Mouse (Mus musculus): ENCODE data around the gene Rbm15b.

Rbm15b gene

GRCm38 (mm10) chr9:106884996-106885900 is 2.0 kb downstream of the Rbm15b start:
- peak; percentile 58 for DNase-seq (ENCODE audit: extremely low spot score)

DNA sequence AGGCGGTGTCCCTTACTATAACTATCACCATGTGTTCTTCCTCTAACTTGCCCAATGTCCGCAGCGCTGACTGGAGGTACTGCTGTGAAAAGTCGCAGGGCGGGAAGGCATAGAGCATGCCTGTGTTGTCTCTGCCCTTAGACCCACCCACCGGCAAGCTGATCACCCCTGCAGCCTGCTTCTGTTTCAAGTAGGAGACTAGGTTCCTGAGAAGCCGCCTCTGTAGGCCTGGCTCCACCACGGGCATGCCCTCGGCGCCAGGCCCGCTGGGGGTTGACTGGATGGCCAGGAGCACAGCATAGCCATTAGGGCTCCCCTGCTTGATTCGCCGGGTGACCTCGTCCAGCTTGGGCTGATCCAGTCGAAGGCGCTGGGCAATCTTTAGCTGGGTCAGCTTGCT is 2.9 kb downstream of the Rbm15b start:
- no peak for DNase-seq (ENCODE audit: extremely low spot score)

- DNase-seq (ENCODE audit: extremely low spot score): no peak
These were observed 4.1 kb downstream of the Rbm15b start for GRCm38 (mm10) chr9:106883085-106883484.

DNA sequence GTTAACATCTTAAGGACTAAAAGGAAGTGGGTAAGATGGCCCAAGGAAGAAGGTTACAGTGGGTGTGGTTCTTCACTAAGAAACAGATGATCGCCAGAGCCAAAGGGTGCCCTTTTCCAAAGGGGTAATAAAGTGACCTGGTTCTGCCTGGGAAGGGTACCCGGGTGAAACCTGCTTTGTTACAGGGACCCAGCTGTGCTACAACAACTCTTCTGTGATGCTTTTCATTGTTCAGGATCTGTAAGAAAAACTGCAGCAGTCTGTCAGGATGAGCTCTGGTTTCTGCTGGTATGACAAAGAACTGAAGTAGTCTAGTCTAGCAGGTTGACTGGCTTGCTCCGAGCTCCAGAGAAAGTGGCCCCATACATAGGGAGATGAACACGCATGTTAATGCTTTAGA is 5.1 kb downstream of the Rbm15b start:
- no peak for DNase-seq (ENCODE audit: extremely low spot score)

GRCm38 (mm10) chr9:106881071-106881755 is 6.0 kb downstream of the Rbm15b start:
- DNase-seq (ENCODE audit: extremely low spot score): no peak

DNA sequence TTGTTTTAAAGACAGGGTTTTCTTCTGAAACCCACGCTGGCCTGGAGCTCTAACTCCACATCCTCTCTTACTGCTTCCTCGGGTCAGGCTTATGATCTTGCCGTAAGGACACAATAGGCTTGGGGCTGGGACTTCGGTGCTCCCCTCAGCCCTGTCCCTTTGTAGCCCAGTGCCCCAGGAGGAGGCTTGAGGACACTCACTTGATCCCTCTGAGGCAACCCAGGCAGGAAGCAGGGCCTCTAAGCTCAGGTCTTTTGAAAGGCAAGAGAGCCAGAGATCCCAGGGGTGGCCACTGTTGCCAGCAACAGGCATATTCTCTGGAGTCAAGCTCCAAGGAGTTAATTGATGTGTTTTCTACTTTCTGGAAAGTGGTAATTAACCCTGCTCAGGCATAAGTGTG is 7.8 kb downstream of the Rbm15b start:
- DNase-seq (ENCODE audit: extremely low spot score): no peak

GRCm38 (mm10) chr9:106876666-106877065 is 10.6 kb downstream of the Rbm15b start:
- DNase-seq (ENCODE audit: extremely low spot score): no peak

DNA sequence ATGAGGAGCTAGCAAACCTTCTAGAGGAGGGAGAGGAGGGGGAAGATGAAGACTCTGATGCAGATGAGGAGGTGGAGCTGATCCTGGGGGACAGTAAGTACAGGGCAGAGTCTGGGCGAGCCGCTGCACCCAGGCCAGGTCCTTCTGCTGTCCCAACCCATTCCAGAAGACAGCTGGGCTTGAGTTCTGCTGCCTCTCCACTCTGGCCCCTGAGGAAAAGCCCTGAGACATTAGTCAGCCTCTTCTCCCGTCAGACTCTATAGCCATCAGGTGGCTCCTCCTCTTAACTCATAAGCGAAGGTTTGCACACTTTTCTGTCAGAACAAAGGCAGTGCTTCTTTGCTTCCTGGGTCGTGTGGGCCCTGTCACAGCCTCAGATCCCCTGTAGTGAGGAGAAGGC is 13.0 kb downstream of the Rbm15b start:
- DNase-seq (ENCODE audit: extremely low spot score): no peak

- DNase-seq (ENCODE audit: extremely low spot score): no peak
These were observed 29.2 kb downstream of the Rbm15b start for GRCm38 (mm10) chr9:106858036-106858435.

GRCm38 (mm10) chr9:106856664-106857063 is 30.6 kb downstream of the Rbm15b start:
- DNase-seq (ENCODE audit: extremely low spot score): no peak

DNA sequence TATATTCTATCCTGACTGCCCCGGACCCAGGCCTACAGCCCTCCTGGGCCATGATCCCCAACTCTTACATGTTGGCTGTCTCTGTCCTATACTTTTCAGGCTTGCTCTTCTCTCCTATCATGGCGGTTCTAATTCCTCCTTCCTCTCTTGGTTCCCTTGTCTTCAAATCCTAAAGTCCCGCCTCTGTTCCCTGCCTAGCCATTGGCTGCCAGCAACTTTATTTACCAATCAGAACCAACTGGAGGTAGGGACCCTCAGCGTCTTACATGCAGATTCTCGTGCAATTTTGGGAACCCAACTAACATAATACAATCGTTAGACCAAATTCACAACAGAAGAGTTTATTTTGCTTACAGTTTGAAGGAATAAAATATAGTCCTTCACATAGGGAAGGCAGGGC is 44.4 kb downstream of the Rbm15b start:
- no peak for DNase-seq (ENCODE audit: extremely low spot score)

DNA sequence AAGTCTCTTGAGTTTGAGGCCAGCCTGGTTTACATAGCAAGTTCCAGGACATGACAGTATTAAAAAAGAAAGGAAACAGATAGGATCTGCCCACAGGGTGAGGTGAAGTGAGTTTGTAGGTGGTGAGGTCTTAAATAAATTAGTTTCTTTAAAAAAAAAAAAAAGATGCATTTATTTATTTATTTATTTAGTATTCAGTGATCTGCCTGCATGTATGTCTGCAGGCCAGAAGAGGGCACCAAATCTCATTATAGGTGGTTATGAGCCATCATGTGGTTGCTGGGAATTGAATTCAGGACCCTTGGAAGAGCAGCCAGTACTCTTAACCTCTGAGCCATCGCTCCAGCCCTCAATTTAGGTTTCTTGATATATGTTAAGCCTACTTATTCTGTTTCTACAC is 46.7 kb downstream of the Rbm15b start:
- DNase-seq (ENCODE audit: extremely low spot score): no peak

All from embryo, embryonic 9.5 days (tissue).